Mouse (Mus musculus): ENCODE results near the gene Sae1. TPM values are rescaled to one million over a fixed set of nuclear protein-coding genes. Genes with fewer than 3 reads are reported as not detected.
A peak's percentile ranks its signal among the peaks of the same experiment; 100 is the strongest.

Gene Sae1
- total and polyA plus RNA-seq, 3 experiments, result 182 to 287 TPM; not detected in 1

- TF ChIP-seq CTCF (IDR thresholded peaks at IDR 0.05 in 2 of 3, conservative IDR thresholded peaks at IDR 0.05 in 1 of 3; ENCODE audit: control insufficient read depth in 1 of 3, insufficient read depth in 1 of 3, low read depth in 2 of 3, low read length in 3 of 3, poor library complexity in 1 of 3, severe bottlenecking in 1 of 3), result peak in 1 of 3 experiments; percentile 19; a peak in 1 of 6 replicates
- TF ChIP-seq SMC3 (IDR thresholded peaks at IDR 0.05; ENCODE audit: low read depth, low read length), result no peak
- no peak for TF ChIP-seq MAX (IDR thresholded peaks at IDR 0.05; ENCODE audit: low read length)
- no peak for TF ChIP-seq GABPA (IDR thresholded peaks at IDR 0.05; ENCODE audit: low read depth, low read length)
- no peak for TF ChIP-seq MAFK (IDR thresholded peaks at IDR 0.05; ENCODE audit: borderline replicate concordance, low read depth, low read length)
- no peak for TF ChIP-seq ELF1 (IDR thresholded peaks at IDR 0.05; ENCODE audit: low read depth, low read length)
- no peak for TF ChIP-seq HCFC1 (IDR thresholded peaks at IDR 0.05; ENCODE audit: low read depth, low read length)
- no peak for TF ChIP-seq RAD21 (IDR thresholded peaks at IDR 0.05; ENCODE audit: low read depth, low read length)
- TF ChIP-seq EP300 (IDR thresholded peaks at IDR 0.05; ENCODE audit: low read depth in 1 of 2, low read length in 2 of 2), result no peak
- peak; percentile 38; the same call in 1 of the 2 replicates for TF ChIP-seq TBP (IDR thresholded peaks at IDR 0.05; ENCODE audit: low read depth, low read length)
- no peak for TF ChIP-seq MYC (IDR thresholded peaks at IDR 0.05; ENCODE audit: low read depth, low read length)
- TF ChIP-seq CHD2 (IDR thresholded peaks at IDR 0.05; ENCODE audit: low read length), result no peak
- TF ChIP-seq E2F4 (IDR thresholded peaks at IDR 0.05; ENCODE audit: borderline replicate concordance, low read depth, low read length), result no peak
- TF ChIP-seq POLR2AphosphoS2 (IDR thresholded peaks at IDR 0.05; ENCODE audit: low read length), result no peak
- TF ChIP-seq NELFE (IDR thresholded peaks at IDR 0.05; ENCODE audit: low read depth, low read length), result no peak
- TF ChIP-seq MAZ (IDR thresholded peaks at IDR 0.05; ENCODE audit: low read depth, low read length), result no peak
- TF ChIP-seq CHD1 (IDR thresholded peaks at IDR 0.05; ENCODE audit: low read depth, low read length), result no peak
- TF ChIP-seq POLR2AphosphoS5 (IDR thresholded peaks at IDR 0.05; ENCODE audit: borderline replicate concordance, low read depth, low read length), result no peak; the same call in 1 of the 2 replicates
- TF ChIP-seq BHLHE40 (IDR thresholded peaks at IDR 0.05; ENCODE audit: borderline replicate concordance, low read depth, low read length), result no peak
- TF ChIP-seq MYB (IDR thresholded peaks at IDR 0.05; ENCODE audit: low read depth, low read length), result no peak
- TF ChIP-seq RCOR1 (IDR thresholded peaks at IDR 0.05; ENCODE audit: low read depth, low read length), result no peak
Measured at GRCm38 (mm10) chr7:16400689-16401611, 13.3 kb upstream of the Sae1 start, which contains the start of gene Zc3h4 (continued).

- peaks cover 6 to 20% of the 10 kb centered on the region in 2 experiments for H3K4me1 ChIP-seq (ENCODE audit: control insufficient read depth in 1 of 2, insufficient read depth in 2 of 2, low read length in 2 of 2)
- no peaks in the 10 kb centered on the region for H3K9me3 ChIP-seq (replicated peaks; ENCODE audit: insufficient read depth, low read length)
- peak overlapping the region; percentile 96 for H3K27ac ChIP-seq (ENCODE audit: control insufficient read depth, low read depth, low read length)
- peak; percentile 54 to 79; a peak in 3 of 4 replicates for TF ChIP-seq POLR2A (IDR thresholded peaks at IDR 0.05; ENCODE audit: control insufficient read depth in 1 of 2, insufficient read depth in 1 of 2, low read depth in 1 of 2, low read length in 2 of 2, poor library complexity in 1 of 2)
- no peak for TF ChIP-seq POLR2AphosphoS5 (IDR thresholded peaks at IDR 0.05; ENCODE audit: borderline replicate concordance, low read depth, low read length)
- TF ChIP-seq TBP (IDR thresholded peaks at IDR 0.05; ENCODE audit: low read depth, low read length), result peak; percentile 40
- TF ChIP-seq UBTF (IDR thresholded peaks at IDR 0.05; ENCODE audit: borderline replicate concordance, insufficient read depth, low read depth, low read length), result no peak
- peaks cover 0 to 17% of the 10 kb centered on the region in 2 experiments; a peak in 2 of 4 replicates for H3K36me3 ChIP-seq (ENCODE audit: control insufficient read depth in 1 of 2, insufficient read depth in 2 of 2, low read length in 2 of 2)
- DNase-seq (ENCODE audit: low read depth, low spot score), result peak; percentile 98
- peak overlapping the region; percentile 98 for H3K9ac ChIP-seq (ENCODE audit: control insufficient read depth, low read depth, low read length, poor library complexity, severe bottlenecking)
- H3K27me3 ChIP-seq (ENCODE audit: control insufficient read depth in 1 of 2, insufficient read depth in 2 of 2, low read length in 2 of 2), result no peaks in the 10 kb centered on the region
- H3K4me3 ChIP-seq (ENCODE audit: control insufficient read depth in 1 of 2, insufficient read depth in 1 of 2, low read depth in 2 of 2, low read length in 2 of 2), result peak overlapping the region; percentile 89 to 93
- H3K79me2 ChIP-seq (ENCODE audit: control insufficient read depth, insufficient read depth, low read length, poor library complexity), result peaks cover 39% of the 10 kb centered on the region
Measured at GRCm38 (mm10) chr7:16399820-16400688, 12.4 kb upstream of the Sae1 start.
